Mouse (Mus musculus) ES-Bruce4 (cell line): Measurements from ENCODE around the gene Lbx2.

Experiments
- CTCF ChIP-seq: IDR thresholded peaks from one replicate; pipeline ENCODE4 v1.8.1; 2011; ENCODE audit warnings: low read depth, low read length
- EP300 ChIP-seq: IDR thresholded peaks from 2 replicates; pipeline ENCODE4 v1.6.1; 2011; ENCODE audit warnings: low read depth, low read length; ENCODE audit not compliant: insufficient read depth
- POLR2A ChIP-seq: IDR thresholded peaks from one replicate; pipeline ENCODE4 v1.8.1; 2011; ENCODE audit warnings: low read length; ENCODE audit not compliant: insufficient read depth

GRCm38 (mm10) chr6:83119734-83120051 is 33.5 kb downstream of the Lbx2 start:
- no peak for TF ChIP-seq CTCF
- TF ChIP-seq EP300, result no peak
- TF ChIP-seq POLR2A, result no peak
